Mouse (Mus musculus) urinary bladder, postnatal 4 days (tissue): ENCODE measurements around the gene Hs3st2.

Source experiments
- DNase-seq, 2 experiments: peaks; one replicate each; pipeline ENCODE4 v3.0.0; 2021 to 2022; ENCODE audit warnings: low spot score in 2 of 2

The Hs3st2 gene

DNA sequence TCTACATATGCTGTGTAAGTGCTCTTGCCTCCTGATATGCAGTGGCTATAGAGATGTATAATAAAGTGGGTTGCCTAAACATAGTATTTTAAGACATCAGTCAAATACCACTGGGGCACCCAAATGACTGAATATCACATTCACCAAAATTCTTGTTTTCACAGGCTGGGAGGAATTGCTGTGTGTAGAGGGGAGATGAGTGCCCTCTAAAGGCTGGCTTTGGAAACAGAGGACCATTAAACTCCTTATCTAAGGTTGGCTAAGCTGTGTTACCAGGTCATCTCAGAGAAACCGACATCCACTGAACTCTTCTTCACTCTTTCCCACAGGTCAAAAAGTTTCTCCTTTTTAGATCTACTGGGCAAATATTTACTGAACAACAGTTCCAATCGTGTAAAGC is 150.8 kb downstream of the Hs3st2 start:
- no peak for DNase-seq

- no peak for DNase-seq
Measured at GRCm38 (mm10) chr7:121549329-121550022, 157.8 kb downstream of the Hs3st2 start.
